Mouse (Mus musculus) bone marrow macrophage, adult 2 months (primary cell): ENCODE measurements around the gene Rnd3.

ENCODE experiments used
- CTCF ChIP-seq: IDR thresholded peaks from 2 replicates; pipeline ENCODE4 v1.5.1; 2012; ENCODE audit warnings: low read depth, mild to moderate bottlenecking, low read length, moderate library complexity
- POLR2A ChIP-seq: IDR thresholded peaks from 2 replicates; pipeline ENCODE4 v1.6.1; 2012; ENCODE audit warnings: mild to moderate bottlenecking, low read depth, low read length, borderline replicate concordance

DNA sequence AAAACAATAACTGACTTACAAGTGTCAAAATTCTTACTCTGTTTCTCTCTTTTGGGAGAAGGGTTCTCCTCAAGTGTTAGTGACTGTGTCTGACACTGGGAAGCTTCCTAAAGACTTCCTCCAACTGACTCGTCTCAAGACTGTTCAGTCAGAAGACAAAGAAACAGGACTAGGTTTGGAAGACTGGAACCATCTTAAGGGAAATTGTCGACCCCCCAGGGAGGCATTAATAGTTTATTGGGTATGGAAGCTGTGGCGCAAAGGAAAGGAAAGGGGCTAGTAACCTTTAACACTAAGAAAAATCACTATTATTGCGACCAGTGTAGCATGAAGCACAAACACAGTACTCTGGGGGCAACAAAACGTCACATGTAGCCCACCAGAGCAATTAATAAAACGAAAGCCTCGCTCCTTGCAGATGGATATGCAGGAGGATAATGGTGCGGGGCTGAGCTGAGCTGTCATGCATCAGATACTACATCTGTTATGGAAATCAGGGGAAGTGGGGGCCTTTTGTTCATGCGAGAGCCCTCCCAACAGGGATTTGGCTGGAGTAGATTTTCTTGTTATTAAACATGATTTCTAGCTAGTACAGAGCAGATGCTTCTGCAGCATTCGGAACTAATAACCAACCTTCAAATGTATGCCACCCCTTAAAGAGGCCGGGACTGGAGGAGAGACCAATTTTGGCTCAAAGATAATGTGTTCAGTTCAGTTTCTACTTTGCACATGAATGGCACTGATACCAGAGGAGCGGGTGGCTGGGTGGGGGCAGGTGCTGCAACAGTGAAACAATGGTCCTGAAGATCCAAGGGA is 61.4 kb downstream of the Rnd3 start:
- TF ChIP-seq CTCF: no peak
- no peak for TF ChIP-seq POLR2A
